Mouse (Mus musculus) heart, embryonic 14.5 days (tissue): ENCODE measurements around the gene Plekha8. TPM values are rescaled to one million over a fixed set of nuclear protein-coding genes. Genes with fewer than 3 reads are reported as not detected.

Experiments
- ATAC-seq: fragments of 200-750 bp; cut with Nextera tagmentation; 2 replicates; pipeline ENCODE4 v1.8.0; 2017; ENCODE audit warnings: low read depth, moderate TSS enrichment; ENCODE audit not compliant: insufficient number of reproducible peaks, insufficient read depth, low FRiP score
- H3K27ac ChIP-seq, 2 experiments: fragments of 200-500 bp in 1 of 2; fragments of 300-500 bp in 1 of 2; sonication (generic) in 1 of 2; replicated peaks in 1 of 2; 2 replicates each; pipeline ENCODE4 v1.5.1; 2012 to 2014; ENCODE audit warnings: low read depth in 2 of 2, low read length in 2 of 2, control low read depth in 1 of 2, mild to moderate bottlenecking in 1 of 2, mixed read lengths in 1 of 2; ENCODE audit not compliant: control insufficient read depth in 1 of 2, insufficient read depth in 1 of 2
- H3K27me3 ChIP-seq: fragments of 300-500 bp; sonication (generic); 2 replicates; pipeline ENCODE4 v1.6.1; 2014; ENCODE audit warnings: mild to moderate bottlenecking, low read length, control low read depth; ENCODE audit not compliant: control insufficient read depth, insufficient read depth
- H3K36me3 ChIP-seq: fragments of 300-500 bp; sonication (generic); 2 replicates; pipeline ENCODE4 v1.6.1; 2014; ENCODE audit warnings: mild to moderate bottlenecking, control low read depth, low read length, mixed read lengths; ENCODE audit not compliant: control insufficient read depth, insufficient read depth
- H3K4me1 ChIP-seq, 2 experiments: fragments of 200-500 bp in 1 of 2; fragments of 300-500 bp in 1 of 2; sonication (generic) in 1 of 2; 2 replicates each; pipeline ENCODE4 v1.6.1; 2012 to 2014; ENCODE audit warnings: low read length in 2 of 2, control low read depth in 1 of 2, mixed read lengths in 1 of 2; ENCODE audit not compliant: control insufficient read depth in 2 of 2, insufficient read depth in 2 of 2
- H3K4me2 ChIP-seq: fragments of 300-500 bp; sonication (generic); 2 replicates; pipeline ENCODE4 v1.6.1; 2014; ENCODE audit warnings: mild to moderate bottlenecking, low read length
- H3K4me3 ChIP-seq, 2 experiments: fragments of 200-500 bp in 1 of 2; fragments of 300-500 bp in 1 of 2; sonication (generic) in 1 of 2; 2 replicates each; pipeline ENCODE4 v1.5.1; 2012 to 2014; ENCODE audit warnings: low read length in 2 of 2, mild to moderate bottlenecking in 2 of 2, control low read depth in 1 of 2, low read depth in 1 of 2, moderate library complexity in 1 of 2; ENCODE audit not compliant: control insufficient read depth in 1 of 2, insufficient read depth in 1 of 2
- H3K9ac ChIP-seq: fragments of 300-500 bp; sonication (generic); 2 replicates; pipeline ENCODE4 v1.6.1; 2014; ENCODE audit warnings: mild to moderate bottlenecking, low read length
- H3K9me3 ChIP-seq: fragments of 300-500 bp; sonication (generic); 2 replicates; pipeline ENCODE4 v1.6.1; 2016; ENCODE audit warnings: low read length, control low read depth; ENCODE audit not compliant: control insufficient read depth
- WGBS: fragments of 180-500 bp; shearing (Covaris S2); extraction: QIAGEN DNeasy Blood & Tissue Kit; methylation state at CpG from one replicate; pipeline ENCODE4 v1.1.7; 2014; 5-methylcytosine and 5-hydroxymethylcytosine counted together
- polyA plus RNA-seq: library from polyadenylated mRNA; unstranded; fragments of >200 nt; fragmentation: Nextera tagmentation; extraction: Ambion mirVana; gene quantifications from 2 replicates; pipeline ENCODE4 v1.2.1, GENCODE M21; 2014

The Plekha8 gene
- polyA plus RNA-seq, 1 experiment from 2014 or later, result 8.9 TPM

DNA sequence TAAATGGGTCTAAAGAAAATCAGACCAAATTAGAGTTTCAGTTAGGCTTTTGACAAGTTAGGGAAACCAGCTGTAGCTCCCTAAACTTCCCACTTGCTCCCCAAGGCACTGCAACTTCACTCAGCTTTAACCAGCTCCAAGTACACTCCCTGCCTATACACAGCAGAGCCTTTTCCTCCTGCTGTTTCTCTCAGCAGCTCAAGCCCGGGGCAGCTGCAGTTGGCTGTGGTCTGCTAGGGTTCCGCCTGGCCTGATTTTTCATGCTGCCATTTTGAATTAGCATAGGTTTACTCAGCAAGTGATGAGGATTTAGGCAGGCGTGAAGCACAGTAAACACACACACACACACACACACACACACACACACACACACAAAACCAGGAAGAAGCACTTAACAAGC lies 29.9 kb upstream of the Plekha8 start:
- WGBS, result 59% methylated on average over 3 of the region's 3 CpGs
- ATAC-seq, result no peak
- H3K4me3 ChIP-seq, result no peak overlapping the region
- peaks cover 7% of the 10 kb centered on the region; the same call in 1 of the 2 replicates for H3K27me3 ChIP-seq
- no peak overlapping the region for H3K9ac ChIP-seq
- H3K27ac ChIP-seq, result no peak overlapping the region
- no peaks in the 10 kb centered on the region for H3K9me3 ChIP-seq
- H3K36me3 ChIP-seq, result no peaks in the 10 kb centered on the region
- H3K4me2 ChIP-seq, result peak overlapping the region; percentile 98
- peaks cover 0 to 7% of the 10 kb centered on the region in 2 experiments; a peak in 1 of 4 replicates for H3K4me1 ChIP-seq

DNA sequence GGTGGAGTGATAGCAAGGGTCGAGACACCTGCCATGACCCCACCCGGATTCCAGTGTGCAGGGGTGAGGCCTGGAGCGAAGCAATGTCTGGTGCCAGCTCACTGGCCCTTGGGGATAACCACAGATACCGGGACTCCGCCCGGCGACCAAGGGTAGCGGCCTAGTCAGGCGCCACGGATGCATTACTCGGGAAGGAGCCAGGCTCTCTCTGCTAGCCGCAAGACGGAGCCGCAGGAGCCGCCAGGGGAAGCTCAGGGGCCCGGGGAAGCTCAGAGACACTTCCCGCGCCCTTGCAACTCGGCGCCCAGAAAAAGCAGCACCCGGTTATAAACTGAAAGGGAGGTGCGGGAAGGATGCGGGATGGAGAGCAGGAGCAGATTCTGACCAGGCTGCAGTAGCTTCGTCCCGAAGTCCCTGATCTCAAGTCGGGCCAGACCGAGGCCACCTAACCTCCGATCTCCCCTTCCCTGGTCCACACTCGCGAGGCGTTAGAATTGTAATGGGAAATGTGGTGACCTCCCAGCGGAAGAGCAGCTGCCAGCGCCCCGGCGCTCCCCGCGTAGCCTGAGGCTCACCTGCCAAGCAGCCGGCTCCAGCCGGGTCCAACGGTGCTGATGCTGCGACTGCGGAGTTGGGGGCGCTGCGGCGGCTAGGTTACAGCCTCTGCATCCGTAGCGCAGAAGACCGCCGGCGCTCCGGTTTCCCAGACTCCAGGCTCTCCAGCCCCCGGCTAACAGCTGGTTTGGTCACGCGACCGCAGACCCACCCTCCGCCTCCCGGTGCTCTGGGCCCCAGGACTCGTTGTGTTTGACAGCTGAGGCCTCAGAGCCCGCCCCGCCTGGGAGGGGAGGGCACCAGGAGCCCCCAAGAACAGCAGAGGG lies 29.0 kb upstream of the Plekha8 start, which contains the start of gene Scrn1:
TSS of gene Scrn1 (minus strand) at position 825 of the 881 bp plus-strand sequence.
- peaks cover 7% of the 10 kb centered on the region; the same call in 1 of the 2 replicates for H3K27me3 ChIP-seq
- H3K4me2 ChIP-seq, result peak within 1 kb of the TSS; percentile 98
- H3K9me3 ChIP-seq, result no peaks in the 10 kb centered on the region
- peak within 1 kb of the TSS; percentile 56 to 60 for H3K4me3 ChIP-seq
- ATAC-seq, result peak; percentile 59
- H3K36me3 ChIP-seq, result no peaks in the 10 kb centered on the region
- peaks cover 0 to 7% of the 10 kb centered on the region in 2 experiments; a peak in 1 of 4 replicates for H3K4me1 ChIP-seq
- H3K27ac ChIP-seq, result peak within 1 kb of the TSS in 1 of 2 experiments; percentile 28; a peak in 2 of 4 replicates
- 1% methylated on average over 54 of the region's 60 CpGs for WGBS
- peak within 1 kb of the TSS; percentile 73 for H3K9ac ChIP-seq

DNA sequence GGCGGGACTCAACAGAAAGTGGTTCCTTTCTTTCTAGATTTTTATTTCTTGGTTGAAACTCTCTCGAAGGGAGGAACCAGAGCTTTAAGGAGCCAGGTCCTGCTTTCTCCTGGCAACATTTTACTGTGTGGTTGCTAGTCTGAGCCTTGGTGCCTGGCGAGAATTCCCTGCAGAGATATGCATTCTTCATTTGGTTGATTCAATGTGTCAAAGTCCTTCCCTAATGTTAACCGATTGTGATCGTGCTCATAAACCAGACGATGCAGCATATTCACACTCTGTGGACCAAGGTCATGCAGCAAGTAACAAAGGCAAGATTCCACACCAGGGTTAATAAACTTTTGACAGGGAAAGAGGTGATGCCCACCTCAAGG lies 28.4 kb upstream of the Plekha8 start:
- 19% methylated on average over 6 of the region's 6 CpGs for WGBS
- Histone ChIP-seq H3K9me3 (no peaks in the 10 kb centered on the region), H3K4me2 (peak overlapping the region; percentile 98), H3K36me3 (no peaks in the 10 kb centered on the region), H3K27me3 (peaks cover 7% of the 10 kb centered on the region; the same call in 1 of the 2 replicates), H3K9ac (peak overlapping the region; percentile 73), H3K4me1 (peaks cover 0 to 7% of the 10 kb centered on the region in 2 experiments; a peak in 1 of 4 replicates), H3K27ac (no peak overlapping the region), H3K4me3 (peak overlapping the region; percentile 56 to 60)
- no peak for ATAC-seq

DNA sequence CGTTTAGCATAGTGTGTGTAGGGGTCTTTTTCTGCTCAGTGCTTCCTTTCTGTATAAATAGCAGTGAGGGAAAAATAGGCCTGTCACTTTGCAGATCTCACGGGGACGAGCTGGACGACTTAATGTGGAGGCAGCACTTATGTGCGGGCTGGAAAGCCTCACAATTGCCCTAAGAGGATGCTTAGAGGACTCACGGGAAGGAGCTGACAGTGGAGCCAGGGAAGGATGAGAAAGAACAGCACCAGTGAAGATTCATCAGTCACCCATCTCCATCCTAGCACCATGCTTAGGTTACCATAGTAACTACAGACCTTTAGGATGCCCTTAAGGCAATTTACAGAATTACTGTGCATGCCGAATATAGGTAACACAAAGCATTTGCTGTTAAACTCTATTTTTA lies 25.1 kb upstream of the Plekha8 start:
- 33% methylated on average over 7 of the region's 7 CpGs for WGBS
- Histone ChIP-seq H3K9ac (no peak overlapping the region), H3K4me3 (no peak overlapping the region), H3K4me2 (no peak overlapping the region), H3K27ac (no peak overlapping the region), H3K36me3 (no peaks in the 10 kb centered on the region), H3K9me3 (no peaks in the 10 kb centered on the region), H3K27me3 (peaks cover 4% of the 10 kb centered on the region; the same call in 1 of the 2 replicates), H3K4me1 (0 out of 4 replicates have a peak, but pooled peaks cover 2 to 7% of the 10 kb centered on the region in 2 experiments)
- ATAC-seq, result no peak

DNA sequence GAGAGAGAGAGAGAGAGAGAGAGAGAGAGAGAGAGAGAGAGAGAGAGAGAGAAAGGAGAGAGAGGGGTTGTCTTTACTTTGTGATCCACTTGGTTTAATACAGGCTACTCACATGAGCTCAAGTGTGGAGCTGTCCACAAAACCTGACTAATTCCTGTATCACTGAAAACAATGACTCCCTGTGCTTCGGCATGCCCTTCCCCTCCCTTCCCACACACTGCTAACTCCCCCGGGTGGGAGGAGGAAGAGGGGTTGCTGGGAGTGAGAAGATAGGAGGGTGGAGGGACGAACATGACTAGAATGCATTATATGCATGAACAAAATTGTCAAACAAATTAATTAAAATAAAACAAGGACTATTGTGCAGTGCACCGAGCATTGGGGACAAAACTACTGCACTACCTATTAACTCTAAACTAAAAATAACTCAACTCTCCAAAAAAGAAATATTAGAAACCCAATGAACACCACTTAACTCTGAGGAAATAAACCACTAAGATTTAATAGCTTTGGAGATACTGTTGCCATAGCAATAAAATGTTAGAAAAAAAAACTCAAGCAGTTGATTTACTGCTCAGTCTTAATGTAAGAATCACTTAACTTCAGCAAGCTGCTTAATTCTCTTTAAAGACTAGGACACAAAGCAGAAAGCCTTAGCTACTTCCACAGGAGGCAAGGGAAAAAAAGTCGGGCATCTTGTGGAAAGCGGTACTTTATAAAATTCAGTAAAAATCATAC lies 21.5 kb upstream of the Plekha8 start:
- H3K4me1 ChIP-seq, result 0 out of 4 replicates have a peak, but pooled peaks cover 0 to 2% of the 10 kb centered on the region in 2 experiments
- H3K27me3 ChIP-seq, result no peaks in the 10 kb centered on the region
- no peak overlapping the region for H3K9ac ChIP-seq
- 39% methylated on average over 6 of the region's 6 CpGs for WGBS
- no peaks in the 10 kb centered on the region for H3K9me3 ChIP-seq
- H3K4me3 ChIP-seq, result no peak overlapping the region
- H3K4me2 ChIP-seq, result peak overlapping the region; percentile 33
- H3K36me3 ChIP-seq, result peaks cover 8% of the 10 kb centered on the region
- no peak overlapping the region for H3K27ac ChIP-seq
- no peak for ATAC-seq

DNA sequence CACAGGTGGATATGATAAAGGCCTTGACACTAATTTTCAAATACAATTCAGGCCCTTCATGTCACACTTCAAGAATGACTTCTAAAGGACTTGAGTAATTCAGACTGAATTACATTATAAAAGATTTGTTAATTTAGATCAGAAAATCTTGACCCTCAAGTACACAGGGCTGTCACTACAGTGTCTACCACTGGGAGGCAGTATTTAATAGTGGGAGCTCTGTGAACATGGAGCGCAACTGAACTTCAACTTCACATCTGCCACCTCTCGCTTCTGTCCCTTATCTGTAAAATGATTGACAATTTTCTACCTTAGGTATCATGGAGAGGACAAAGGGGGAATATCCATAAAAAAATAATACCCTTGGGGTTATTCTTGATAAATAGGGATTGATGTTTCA lies 8.7 kb upstream of the Plekha8 start:
- 26% methylated on average over 2 of the region's 2 CpGs for WGBS
- Histone ChIP-seq H3K9ac (no peak overlapping the region), H3K4me2 (no peak overlapping the region), H3K9me3 (no peaks in the 10 kb centered on the region), H3K27ac (no peak overlapping the region), H3K36me3 (peaks cover 27% of the 10 kb centered on the region), H3K27me3 (no peaks in the 10 kb centered on the region), H3K4me1 (peaks cover 2 to 3% of the 10 kb centered on the region in 2 experiments; a peak in 2 of 4 replicates), H3K4me3 (no peak overlapping the region)
- no peak for ATAC-seq

DNA sequence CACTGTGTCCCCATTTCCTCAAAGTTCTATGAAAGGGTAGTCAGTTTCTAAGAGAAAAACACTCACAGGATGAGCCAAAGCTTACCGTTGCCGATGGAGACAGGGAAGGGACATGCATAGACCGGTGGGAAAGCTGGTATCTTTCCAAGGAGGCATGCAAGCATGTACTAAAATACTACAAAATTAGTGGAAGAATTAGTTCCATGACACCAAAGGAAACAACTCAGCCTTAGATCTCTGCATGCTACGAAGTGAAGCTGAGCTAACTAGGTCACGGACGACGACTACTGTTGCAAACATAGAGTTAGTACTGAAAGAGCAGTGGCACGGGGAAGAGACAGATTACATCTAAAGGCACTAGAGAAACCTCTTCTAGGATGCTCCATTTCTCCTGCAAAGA lies 8.0 kb upstream of the Plekha8 start:
- peaks cover 2 to 10% of the 10 kb centered on the region in 2 experiments; a peak in 3 of 4 replicates for H3K4me1 ChIP-seq
- H3K4me2 ChIP-seq, result no peak overlapping the region
- H3K9me3 ChIP-seq, result no peaks in the 10 kb centered on the region
- WGBS, result 80% methylated on average over 8 of the region's 8 CpGs
- peaks cover 25% of the 10 kb centered on the region for H3K36me3 ChIP-seq
- ATAC-seq, result no peak
- H3K27me3 ChIP-seq, result no peaks in the 10 kb centered on the region
- no peak overlapping the region for H3K9ac ChIP-seq
- H3K27ac ChIP-seq, result no peak overlapping the region
- no peak overlapping the region for H3K4me3 ChIP-seq
